Mouse (Mus musculus): ENCODE measurements around the gene Paqr5. TPM values are rescaled to one million over a fixed set of nuclear protein-coding genes. Genes with fewer than 3 reads are reported as not detected.

The Paqr5 gene
- polyA plus RNA-seq, 1 experiment from 2014 or later: 42.2 TPM

DNA sequence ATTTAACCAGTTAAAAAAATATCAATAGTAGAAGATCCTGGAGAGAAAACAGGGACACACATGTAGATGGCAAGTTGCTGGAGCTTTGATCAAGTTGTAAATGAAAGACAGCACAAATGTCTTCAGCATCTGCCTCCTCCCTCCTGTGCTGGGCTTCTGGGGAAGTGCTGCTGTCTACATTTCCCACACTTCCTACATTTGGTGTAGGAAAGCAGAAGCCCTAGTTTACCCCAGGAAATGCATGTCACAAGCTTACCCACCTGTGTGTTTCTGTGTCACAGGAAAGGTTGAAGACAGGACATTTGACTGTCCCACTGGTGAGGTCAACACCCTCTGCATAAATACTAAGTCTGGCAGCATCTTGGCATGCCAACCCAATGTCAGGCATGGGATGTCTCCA, 71.9 kb downstream of the Paqr5 start:
- no peak overlapping the region for H3K9ac ChIP-seq (ENCODE audit: low read length)
- no peak overlapping the region for H3K4me3 ChIP-seq (replicated peaks; ENCODE audit: low read length)
- no peaks in the 10 kb centered on the region for H3K4me1 ChIP-seq (ENCODE audit: control insufficient read depth, insufficient read depth, low read length)
- H3K27ac ChIP-seq (ENCODE audit: low read length): no peak overlapping the region
- no peak for ATAC-seq (ENCODE audit: insufficient read depth, low FRiP score)
- no peaks in the 10 kb centered on the region for H3K36me3 ChIP-seq (ENCODE audit: control insufficient read depth, insufficient read depth, low read length)
- no peak overlapping the region for H3K4me2 ChIP-seq (ENCODE audit: low read depth, low read length)
- no peaks in the 10 kb centered on the region for H3K27me3 ChIP-seq (ENCODE audit: control insufficient read depth, insufficient read depth, low read length)
- no peaks in the 10 kb centered on the region for H3K9me3 ChIP-seq (replicated peaks; ENCODE audit: control insufficient read depth, low read length)

DNA sequence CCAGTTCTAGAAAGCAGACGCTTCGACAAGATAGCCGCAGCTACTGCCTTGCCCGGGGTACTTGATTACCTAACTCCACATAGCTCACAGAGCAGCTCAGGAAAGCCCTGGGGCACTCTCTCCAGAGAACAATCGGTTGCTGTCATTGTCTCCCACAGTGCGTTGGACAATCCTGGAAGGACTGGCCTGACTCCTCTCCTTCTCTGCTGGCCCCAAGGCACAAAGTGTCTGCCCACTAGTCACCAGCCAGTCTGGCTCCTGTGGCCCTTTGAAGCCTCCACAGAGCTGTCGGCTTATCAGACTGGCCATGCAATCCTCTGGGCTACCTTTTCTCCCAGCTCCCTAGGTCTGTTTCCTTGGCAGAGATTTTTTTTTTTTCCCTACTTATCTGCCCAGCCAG, 74.4 kb downstream of the Paqr5 start:
- Histone ChIP-seq H3K27ac (ENCODE audit: low read length) (no peak overlapping the region), H3K4me3 (replicated peaks; ENCODE audit: low read length) (no peak overlapping the region), H3K9me3 (replicated peaks; ENCODE audit: control insufficient read depth, low read length) (no peaks in the 10 kb centered on the region), H3K4me1 (ENCODE audit: control insufficient read depth, insufficient read depth, low read length) (peaks cover 7% of the 10 kb centered on the region; the same call in 1 of the 2 replicates), H3K4me2 (ENCODE audit: low read depth, low read length) (no peak overlapping the region), H3K9ac (ENCODE audit: low read length) (no peak overlapping the region), H3K36me3 (ENCODE audit: control insufficient read depth, insufficient read depth, low read length) (no peaks in the 10 kb centered on the region), H3K27me3 (ENCODE audit: control insufficient read depth, insufficient read depth, low read length) (no peaks in the 10 kb centered on the region)
- 73% methylated on average over 7 of the region's 7 CpGs for WGBS
- ATAC-seq (ENCODE audit: insufficient read depth, low FRiP score): no peak

- H3K4me2 ChIP-seq (ENCODE audit: low read depth, low read length): peak overlapping the region; percentile 69
- no peaks in the 10 kb centered on the region for H3K27me3 ChIP-seq (ENCODE audit: control insufficient read depth, insufficient read depth, low read length)
- ATAC-seq (ENCODE audit: insufficient read depth, low FRiP score): peak; percentile 75
- peak overlapping the region; percentile 38; the same call in 1 of the 2 replicates for H3K27ac ChIP-seq (ENCODE audit: low read length)
- H3K36me3 ChIP-seq (ENCODE audit: control insufficient read depth, insufficient read depth, low read length): peaks cover 3% of the 10 kb centered on the region; the same call in 1 of the 2 replicates
- H3K9ac ChIP-seq (ENCODE audit: low read length): peak overlapping the region; percentile 66
- 5% methylated on average over 24 of the region's 24 CpGs for WGBS
- peak overlapping the region; percentile 89 for H3K4me3 ChIP-seq (replicated peaks; ENCODE audit: low read length)
- H3K4me1 ChIP-seq (ENCODE audit: control insufficient read depth, insufficient read depth, low read length): peaks cover 14% of the 10 kb centered on the region; the same call in 1 of the 2 replicates
- no peaks in the 10 kb centered on the region for H3K9me3 ChIP-seq (replicated peaks; ENCODE audit: control insufficient read depth, low read length)
Measured at GRCm38 (mm10) chr9:61947402-61948346, 79.0 kb downstream of the Paqr5 start.

- peak within 1 kb of the TSS; percentile 93 for H3K4me2 ChIP-seq (ENCODE audit: low read depth, low read length)
- peaks cover 14% of the 10 kb centered on the region; the same call in 1 of the 2 replicates for H3K4me1 ChIP-seq (ENCODE audit: control insufficient read depth, insufficient read depth, low read length)
- ATAC-seq (ENCODE audit: insufficient read depth, low FRiP score): peak; percentile 93
- no peaks in the 10 kb centered on the region for H3K27me3 ChIP-seq (ENCODE audit: control insufficient read depth, insufficient read depth, low read length)
- peak within 1 kb of the TSS; percentile 89 for H3K4me3 ChIP-seq (replicated peaks; ENCODE audit: low read length)
- no peaks in the 10 kb centered on the region for H3K9me3 ChIP-seq (replicated peaks; ENCODE audit: control insufficient read depth, low read length)
- H3K36me3 ChIP-seq (ENCODE audit: control insufficient read depth, insufficient read depth, low read length): peaks cover 8% of the 10 kb centered on the region; the same call in 1 of the 2 replicates
- WGBS: under 1% methylated on average over 44 of the region's 44 CpGs
- H3K9ac ChIP-seq (ENCODE audit: low read length): peak within 1 kb of the TSS; percentile 84
- H3K27ac ChIP-seq (ENCODE audit: low read length): peak within 1 kb of the TSS; percentile 81
Measured at GRCm38 (mm10) chr9:61946623-61947401, 79.8 kb downstream of the Paqr5 start, which contains the start of gene Kif23. Gene Kif23, minus strand, starts transcription at chr9:61946774.

DNA sequence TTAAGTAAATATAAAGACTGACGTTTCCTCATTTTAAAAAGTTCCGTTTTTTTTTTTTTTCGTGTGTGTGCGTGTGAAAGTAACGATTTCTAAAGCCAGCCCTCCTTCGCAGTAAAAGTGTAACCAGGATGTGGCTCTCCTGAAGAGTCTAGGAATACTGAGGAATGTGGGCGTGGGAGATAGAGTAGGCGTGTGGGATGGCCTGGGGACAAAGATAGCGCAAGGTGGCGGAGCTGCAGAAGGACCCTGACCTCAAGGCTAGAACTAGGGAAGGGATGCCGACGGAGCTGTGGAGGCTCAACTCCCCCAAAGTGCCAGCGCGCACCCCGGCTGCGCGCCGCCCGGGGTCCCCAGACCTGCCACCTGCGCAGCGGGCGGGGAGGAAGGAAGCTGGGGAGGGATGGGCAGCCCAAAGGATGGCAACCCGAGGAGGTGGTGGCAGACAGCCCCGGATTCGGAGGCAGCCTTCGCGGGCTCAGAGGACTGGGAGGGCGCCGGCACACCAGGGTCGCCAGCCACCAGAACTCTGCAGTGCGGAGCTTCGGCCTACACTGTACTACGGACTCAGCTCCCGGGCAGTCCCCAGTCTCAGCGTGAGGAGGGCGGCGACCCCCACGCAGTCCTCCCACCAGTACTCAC, 80.6 kb downstream of the Paqr5 start:
- WGBS: 0% methylated on average over 38 of the region's 38 CpGs
- Histone ChIP-seq H3K9ac (ENCODE audit: low read length) (peak overlapping the region; percentile 84), H3K4me2 (ENCODE audit: low read depth, low read length) (peak overlapping the region; percentile 93), H3K9me3 (replicated peaks; ENCODE audit: control insufficient read depth, low read length) (no peaks in the 10 kb centered on the region), H3K27ac (ENCODE audit: low read length) (peak overlapping the region; percentile 81), H3K4me1 (ENCODE audit: control insufficient read depth, insufficient read depth, low read length) (peaks cover 14% of the 10 kb centered on the region; the same call in 1 of the 2 replicates), H3K4me3 (replicated peaks; ENCODE audit: low read length) (peak overlapping the region; percentile 89), H3K27me3 (ENCODE audit: control insufficient read depth, insufficient read depth, low read length) (no peaks in the 10 kb centered on the region), H3K36me3 (ENCODE audit: control insufficient read depth, insufficient read depth, low read length) (peaks cover 10% of the 10 kb centered on the region; the same call in 1 of the 2 replicates)
- peak; percentile 60 for ATAC-seq (ENCODE audit: insufficient read depth, low FRiP score)

- 73% methylated on average over 3 of the region's 3 CpGs for WGBS
- Histone ChIP-seq H3K36me3 (ENCODE audit: control insufficient read depth, insufficient read depth, low read length) (peaks cover 14% of the 10 kb centered on the region; the same call in 1 of the 2 replicates), H3K27me3 (ENCODE audit: control insufficient read depth, insufficient read depth, low read length) (no peaks in the 10 kb centered on the region), H3K9ac (ENCODE audit: low read length) (no peak overlapping the region), H3K27ac (ENCODE audit: low read length) (no peak overlapping the region), H3K4me2 (ENCODE audit: low read depth, low read length) (no peak overlapping the region), H3K4me1 (ENCODE audit: control insufficient read depth, insufficient read depth, low read length) (0 out of 2 replicates have a peak, but pooled peaks cover 7% of the 10 kb centered on the region), H3K9me3 (replicated peaks; ENCODE audit: control insufficient read depth, low read length) (no peaks in the 10 kb centered on the region), H3K4me3 (replicated peaks; ENCODE audit: low read length) (no peak overlapping the region)
- ATAC-seq (ENCODE audit: insufficient read depth, low FRiP score): no peak
Measured at GRCm38 (mm10) chr9:61941054-61941453, 85.6 kb downstream of the Paqr5 start.

DNA sequence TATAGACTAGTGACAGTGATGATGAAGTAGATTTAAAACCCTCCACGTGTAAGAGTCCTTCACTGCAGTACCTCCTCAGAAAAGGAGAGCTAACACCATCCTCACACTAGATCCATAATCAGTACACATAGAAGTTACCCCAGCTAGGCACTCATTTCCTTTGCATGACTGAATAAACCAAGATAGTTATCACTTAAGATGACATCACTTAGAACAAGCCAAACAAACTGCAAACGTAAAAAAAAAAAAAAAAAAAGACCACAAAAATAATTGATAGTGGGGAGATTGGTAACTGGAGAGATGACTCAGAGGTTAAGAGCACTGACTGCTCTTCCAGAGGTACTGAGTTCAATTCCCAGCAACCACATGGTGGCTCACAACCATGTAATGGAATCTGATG, 93.3 kb downstream of the Paqr5 start:
- Histone ChIP-seq H3K9ac (ENCODE audit: low read length) (no peak overlapping the region), H3K36me3 (ENCODE audit: control insufficient read depth, insufficient read depth, low read length) (peaks cover 30% of the 10 kb centered on the region), H3K27ac (ENCODE audit: low read length) (no peak overlapping the region), H3K4me2 (ENCODE audit: low read depth, low read length) (no peak overlapping the region), H3K4me1 (ENCODE audit: control insufficient read depth, insufficient read depth, low read length) (no peaks in the 10 kb centered on the region), H3K4me3 (replicated peaks; ENCODE audit: low read length) (no peak overlapping the region), H3K27me3 (ENCODE audit: control insufficient read depth, insufficient read depth, low read length) (no peaks in the 10 kb centered on the region), H3K9me3 (replicated peaks; ENCODE audit: control insufficient read depth, low read length) (no peaks in the 10 kb centered on the region)
- 52% methylated on average over 2 of the region's 2 CpGs for WGBS
- no peak for ATAC-seq (ENCODE audit: insufficient read depth, low FRiP score)

DNA sequence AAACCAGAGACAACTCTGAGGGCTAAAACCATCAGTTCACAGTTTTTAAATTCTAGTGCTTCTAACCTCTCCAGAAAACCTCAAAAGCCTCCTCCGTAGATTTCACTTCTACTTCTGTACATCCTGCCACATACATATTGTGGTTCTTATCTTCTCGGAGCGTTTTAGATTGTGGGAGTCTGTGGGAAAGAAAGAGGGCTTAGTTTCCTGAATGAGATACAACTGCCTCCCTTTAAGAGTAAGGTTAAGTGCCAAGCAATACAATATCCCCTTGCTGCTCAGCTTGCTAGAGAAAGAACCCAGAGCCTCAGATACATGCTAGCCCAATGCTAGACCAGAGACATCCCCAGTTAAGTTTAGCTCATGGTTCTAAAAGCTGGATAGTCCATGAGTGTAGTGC, 94.6 kb downstream of the Paqr5 start:
- no peak overlapping the region for H3K27ac ChIP-seq (ENCODE audit: low read length)
- peaks cover 38% of the 10 kb centered on the region for H3K36me3 ChIP-seq (ENCODE audit: control insufficient read depth, insufficient read depth, low read length)
- H3K9me3 ChIP-seq (replicated peaks; ENCODE audit: control insufficient read depth, low read length): no peaks in the 10 kb centered on the region
- no peak overlapping the region for H3K4me3 ChIP-seq (replicated peaks; ENCODE audit: low read length)
- no peak overlapping the region for H3K9ac ChIP-seq (ENCODE audit: low read length)
- no peak overlapping the region for H3K4me2 ChIP-seq (ENCODE audit: low read depth, low read length)
- no peaks in the 10 kb centered on the region for H3K4me1 ChIP-seq (ENCODE audit: control insufficient read depth, insufficient read depth, low read length)
- ATAC-seq (ENCODE audit: insufficient read depth, low FRiP score): no peak
- H3K27me3 ChIP-seq (ENCODE audit: control insufficient read depth, insufficient read depth, low read length): no peaks in the 10 kb centered on the region
- WGBS: 86% methylated on average over 3 of the region's 3 CpGs
